Mouse (Mus musculus) kidney, embryonic 16.5 days (tissue): ENCODE measurements around the gene Thap7. TPM values are rescaled to one million over a fixed set of nuclear protein-coding genes. Genes with fewer than 3 reads are reported as not detected.
A peak's percentile ranks its signal among the peaks of the same experiment; 100 is the strongest.
"Not testable (repeated sequence)": the region's sequence is repeated elsewhere in the genome, so short reads cannot be mapped to it uniquely, and the experiment has no call there.

Experiments
- ATAC-seq: fragments of 200-750 bp; cut with Nextera tagmentation; 2 replicates; pipeline ENCODE4 v1.8.0; 2017; ENCODE audit warnings: moderate TSS enrichment; ENCODE audit not compliant: low FRiP score, low TSS enrichment
- H3K27ac ChIP-seq: fragments of 300-500 bp; sonication (generic); 2 replicates; pipeline ENCODE4 v1.5.1; 2014; ENCODE audit warnings: low read length
- H3K27me3 ChIP-seq: fragments of 300-500 bp; sonication (generic); 2 replicates; pipeline ENCODE4 v1.6.1; 2014; ENCODE audit warnings: low read length, control low read depth, mixed read lengths; ENCODE audit not compliant: insufficient read depth
- H3K36me3 ChIP-seq: fragments of 300-500 bp; sonication (generic); 2 replicates; pipeline ENCODE4 v1.6.1; 2014; ENCODE audit warnings: low read length, control low read depth, mixed read lengths; ENCODE audit not compliant: insufficient read depth
- H3K4me1 ChIP-seq: fragments of 300-500 bp; sonication (generic); 2 replicates; pipeline ENCODE4 v1.6.1; 2014; ENCODE audit warnings: low read length, control low read depth, mixed read lengths; ENCODE audit not compliant: insufficient read depth
- H3K4me2 ChIP-seq: fragments of 300-500 bp; sonication (generic); replicated peaks from 2 replicates; pipeline ENCODE4 v1.6.1; 2014; ENCODE audit warnings: low read depth, low read length
- H3K4me3 ChIP-seq: fragments of 300-500 bp; sonication (generic); 2 replicates; pipeline ENCODE4 v1.5.1; 2014; ENCODE audit warnings: mild to moderate bottlenecking, low read length
- H3K9ac ChIP-seq: fragments of 300-500 bp; sonication (generic); replicated peaks from 2 replicates; pipeline ENCODE4 v1.6.1; 2014; ENCODE audit warnings: low read length
- H3K9me3 ChIP-seq: fragments of 300-500 bp; sonication (generic); 2 replicates; pipeline ENCODE4 v1.6.1; 2016; ENCODE audit warnings: low read length, control low read depth
- WGBS: fragments of 180-500 bp; shearing (Covaris S2); extraction: QIAGEN DNeasy Blood & Tissue Kit; methylation state at CpG from one replicate; pipeline ENCODE4 v1.1.7; 2014; 5-methylcytosine and 5-hydroxymethylcytosine counted together
- polyA plus RNA-seq: library from polyadenylated mRNA; unstranded; fragments of >200 nt; fragmentation: Nextera tagmentation; extraction: Ambion mirVana; gene quantifications from 2 replicates; pipeline ENCODE4 v1.2.1, GENCODE M21; 2015

The Thap7 gene
- polyA plus RNA-seq, 1 experiment from 2014 or later: 61.1 TPM

- no peak overlapping the region for H3K27ac ChIP-seq
- H3K4me3 ChIP-seq: no peak overlapping the region
- H3K9me3 ChIP-seq: no peaks in the 10 kb centered on the region
- no peak overlapping the region for H3K9ac ChIP-seq
- ATAC-seq: no peak
- H3K27me3 ChIP-seq: no peaks in the 10 kb centered on the region
- no peak overlapping the region for H3K4me2 ChIP-seq
- H3K36me3 ChIP-seq: peaks cover 36% of the 10 kb centered on the region
- WGBS: 94% methylated on average over 4 of the region's 4 CpGs
- peaks cover 13% of the 10 kb centered on the region for H3K4me1 ChIP-seq
These were observed 19.5 kb downstream of the Thap7 start for GRCm38 (mm10) chr16:17511431-17511830.

GRCm38 (mm10) chr16:17510686-17511085 is 20.2 kb downstream of the Thap7 start:
- 65% methylated on average over 2 of the region's 2 CpGs for WGBS
- Histone ChIP-seq H3K36me3 (peaks cover 29% of the 10 kb centered on the region), H3K27ac (peak overlapping the region; percentile 50; the same call in 1 of the 2 replicates), H3K9ac (no peak overlapping the region), H3K4me3 (no peak overlapping the region), H3K27me3 (no peaks in the 10 kb centered on the region), H3K9me3 (no peaks in the 10 kb centered on the region), H3K4me1 (peaks cover 13% of the 10 kb centered on the region), H3K4me2 (no peak overlapping the region)
- 0 out of 2 replicates have a peak, but pooled peaks have one; percentile 1 for ATAC-seq

GRCm38 (mm10) chr16:17510143-17510542 is 20.8 kb downstream of the Thap7 start:
- Histone ChIP-seq H3K36me3 (peaks cover 25% of the 10 kb centered on the region), H3K27ac (peak overlapping the region; percentile 50; the same call in 1 of the 2 replicates), H3K9ac (peak overlapping the region; percentile 89; the same call in 1 of the 2 replicates), H3K4me3 (peak overlapping the region; percentile 79; the same call in 1 of the 2 replicates), H3K4me2 (peak overlapping the region; percentile 78), H3K9me3 (no peaks in the 10 kb centered on the region), H3K4me1 (peaks cover 13% of the 10 kb centered on the region), H3K27me3 (no peaks in the 10 kb centered on the region)
- ATAC-seq: no peak
- 95% methylated on average over 2 of the region's 2 CpGs for WGBS

DNA sequence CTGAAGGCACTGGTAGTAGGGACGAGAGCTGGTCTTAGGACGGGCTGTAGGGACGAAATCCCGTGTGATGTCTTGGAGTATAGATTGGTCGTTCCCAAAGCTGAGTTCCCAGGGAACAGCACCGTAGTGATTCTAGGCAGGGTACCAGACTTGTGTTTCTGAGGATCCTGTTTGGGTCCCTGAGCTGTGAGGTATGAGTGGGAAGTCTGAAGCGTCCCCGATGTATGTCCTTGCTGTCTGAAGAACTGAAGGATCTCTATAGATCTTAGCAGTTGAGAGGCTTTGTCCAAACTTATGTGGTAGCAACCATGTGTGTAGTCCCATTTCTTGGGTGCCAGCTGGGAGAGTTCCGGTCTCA is 21.7 kb downstream of the Thap7 start:
- Histone ChIP-seq H3K4me1 (peaks cover 13% of the 10 kb centered on the region), H3K9ac (peak overlapping the region; percentile 89), H3K27ac (peak overlapping the region; percentile 93), H3K4me2 (peak overlapping the region; percentile 78), H3K4me3 (peak overlapping the region; percentile 79), H3K9me3 (no peaks in the 10 kb centered on the region), H3K27me3 (no peaks in the 10 kb centered on the region), H3K36me3 (peaks cover 21% of the 10 kb centered on the region)
- WGBS: 5% methylated on average over 9 of the region's 9 CpGs
- ATAC-seq: no peak

DNA sequence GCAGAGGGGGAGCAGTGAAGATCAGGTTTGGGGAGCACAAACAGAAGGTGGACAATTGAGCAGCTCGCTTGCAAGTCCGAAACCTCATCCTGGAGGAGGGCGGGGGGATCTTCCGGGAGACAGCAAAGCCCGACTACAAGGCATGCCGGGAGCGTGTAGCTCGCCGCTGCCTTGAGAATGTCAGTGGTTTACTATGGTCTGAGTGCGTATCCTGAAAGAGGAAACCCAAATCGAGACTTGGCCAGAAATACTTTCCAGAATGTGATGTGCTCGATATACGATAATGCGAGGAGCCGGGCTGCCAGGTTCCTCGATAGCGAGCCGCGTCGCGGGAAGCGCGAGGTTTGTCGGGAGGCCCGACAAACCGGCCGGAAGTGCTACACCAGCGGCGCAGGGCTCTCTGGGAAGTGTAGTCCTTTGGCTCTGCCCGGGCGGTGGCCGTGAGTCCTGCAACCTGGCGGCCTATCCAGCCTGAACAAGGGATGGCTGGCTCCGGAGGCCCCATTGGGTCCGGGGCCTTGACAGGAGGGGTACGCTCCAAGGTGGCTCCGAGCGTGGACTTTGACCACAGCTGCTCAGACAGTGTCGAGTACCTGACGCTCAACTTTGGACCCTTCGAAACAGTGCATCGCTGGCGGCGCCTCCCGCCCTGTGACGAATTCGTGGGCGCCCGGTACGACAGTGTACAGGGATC is 22.2 kb downstream of the Thap7 start, which contains the start of gene Lztr1:
Gene Lztr1, plus strand, starts transcription at position 143 of the 694 bp plus-strand sequence.
- 0% methylated on average over 50 of the region's 50 CpGs for WGBS
- Histone ChIP-seq H3K9ac (peak within 1 kb of the TSS; percentile 89), H3K36me3 (peaks cover 17% of the 10 kb centered on the region), H3K4me3 (peak within 1 kb of the TSS; percentile 79), H3K4me2 (peak within 1 kb of the TSS; percentile 78), H3K27ac (peak within 1 kb of the TSS; percentile 93), H3K9me3 (no peaks in the 10 kb centered on the region), H3K27me3 (no peaks in the 10 kb centered on the region), H3K4me1 (peaks cover 13% of the 10 kb centered on the region)
- peak; percentile 98 for ATAC-seq

- 70% methylated on average over 1 of the region's 3 CpGs for WGBS
- Histone ChIP-seq H3K9ac (peak overlapping the region; percentile 89), H3K36me3 (peaks cover 11% of the 10 kb centered on the region), H3K4me3 (peak overlapping the region; percentile 79), H3K4me1 (peaks cover 13% of the 10 kb centered on the region), H3K27ac (peak overlapping the region; percentile 93), H3K4me2 (peak overlapping the region; percentile 78)
- H3K27me3 ChIP-seq, H3K9me3 ChIP-seq: not testable (repeated sequence)
- peak; percentile 0; the same call in 1 of the 2 replicates for ATAC-seq
These were observed 22.9 kb downstream of the Thap7 start for GRCm38 (mm10) chr16:17508031-17508430.

- Histone ChIP-seq H3K27me3 (no peaks in the 10 kb centered on the region), H3K4me2 (no peak overlapping the region), H3K9me3 (no peaks in the 10 kb centered on the region), H3K27ac (no peak overlapping the region), H3K4me3 (no peak overlapping the region), H3K4me1 (peaks cover 13% of the 10 kb centered on the region), H3K9ac (no peak overlapping the region), H3K36me3 (peaks cover 1% of the 10 kb centered on the region; the same call in 1 of the 2 replicates)
- WGBS: 89% methylated on average over 5 of the region's 5 CpGs
- no peak for ATAC-seq
These were observed 23.9 kb downstream of the Thap7 start for GRCm38 (mm10) chr16:17507018-17507552.

- no peaks in the 10 kb centered on the region for H3K36me3 ChIP-seq
- ATAC-seq: no peak
- H3K9ac ChIP-seq: no peak overlapping the region
- WGBS: 77% methylated on average over 4 of the region's 4 CpGs
- no peak overlapping the region for H3K4me3 ChIP-seq
- no peak overlapping the region for H3K27ac ChIP-seq
- H3K4me1 ChIP-seq: no peaks in the 10 kb centered on the region
- no peaks in the 10 kb centered on the region for H3K27me3 ChIP-seq
- H3K4me2 ChIP-seq: no peak overlapping the region
- H3K9me3 ChIP-seq: no peaks in the 10 kb centered on the region
These were observed 28.3 kb downstream of the Thap7 start for GRCm38 (mm10) chr16:17502681-17503080.

- H3K27me3 ChIP-seq: no peaks in the 10 kb centered on the region
- no peak for ATAC-seq
- no peaks in the 10 kb centered on the region for H3K36me3 ChIP-seq
- H3K4me2 ChIP-seq: no peak overlapping the region
- H3K27ac ChIP-seq: no peak overlapping the region
- H3K9ac ChIP-seq: no peak overlapping the region
- 0 out of 2 replicates have a peak, but pooled peaks cover 5% of the 10 kb centered on the region for H3K4me1 ChIP-seq
- H3K4me3 ChIP-seq: no peak overlapping the region
- 35% methylated on average over 10 of the region's 10 CpGs for WGBS
- H3K9me3 ChIP-seq: no peaks in the 10 kb centered on the region
These were observed 31.6 kb downstream of the Thap7 start for GRCm38 (mm10) chr16:17499249-17499883.
